ENCODE assay signal across 8 mouse cellular contexts in genomic region chr11:3539111-3539825, GRCm38 (mm10). TPM values are rescaled to one million over a fixed set of nuclear protein-coding genes. Genes with fewer than 3 reads are reported as not detected.
DNase-seq lines count a peak whose midpoint lies in the region; ATAC-seq and TF ChIP-seq lines count a peak whose summit lies in the region.

No protein-coding gene starts in this region.

- H3K9me3 ChIP-seq in ES-Bruce4 (replicated peaks; ENCODE audit: control insufficient read depth, insufficient read depth, low read length, poor library complexity, severe bottlenecking) = no peaks in the 10 kb centered on the region
- no peaks in the 10 kb centered on the region for H3K9me3 ChIP-seq in forebrain, embryonic 14.5 days (replicated peaks; ENCODE audit: control insufficient read depth, low read length)

- 3% methylated on average over 33 of the region's 33 CpGs for WGBS in forebrain, embryonic 14.5 days
- WGBS in lung, adult 2 months = 3% methylated on average over 33 of the region's 33 CpGs

- H3K4me2 ChIP-seq in forebrain, embryonic 14.5 days (ENCODE audit: low read length) = peak overlapping the region; percentile 64

- TF ChIP-seq EP300 in ES-Bruce4 (IDR thresholded peaks at IDR 0.05; ENCODE audit: insufficient read depth, low read depth, low read length) = no peak

- H3K27me3 ChIP-seq in ES-Bruce4 (ENCODE audit: control insufficient read depth, insufficient read depth, low read length, poor library complexity, severe bottlenecking) = no peaks in the 10 kb centered on the region
- no peaks in the 10 kb centered on the region for H3K27me3 ChIP-seq in forebrain, embryonic 14.5 days (replicated peaks; ENCODE audit: control insufficient read depth, insufficient read depth, low read length)

- no peaks in the 10 kb centered on the region for H3K36me3 ChIP-seq in ES-Bruce4 (ENCODE audit: control insufficient read depth, insufficient read depth, low read length, poor library complexity, severe bottlenecking)
- no peaks in the 10 kb centered on the region for H3K36me3 ChIP-seq in forebrain, embryonic 14.5 days (ENCODE audit: control insufficient read depth, insufficient read depth, low read length)

- H3K4me3 ChIP-seq in ES-Bruce4 (ENCODE audit: low read depth, low read length) = peak overlapping the region; percentile 77
- peak overlapping the region; percentile 40 for H3K4me3 ChIP-seq in forebrain, embryonic 14.5 days (ENCODE audit: low read depth, low read length)
- peak overlapping the region; percentile 81 for H3K4me3 ChIP-seq in lung, adult 2 months (replicated peaks; ENCODE audit: extremely low read depth, low read depth, low read length)

- DNase-seq in cerebellum, adult 11 months = peak; percentile 88
- DNase-seq in forebrain, embryonic 14.5 days (ENCODE audit: low spot score) = peak; percentile 98
- DNase-seq in heart, postnatal 25 days (ENCODE audit: low spot score) = peak; percentile 92
- peak; percentile 80 to 95 for DNase-seq in layer of hippocampus, adult 18-20 months (ENCODE audit: low spot score in 2 of 2)
- peak; percentile 87 for DNase-seq in lung, adult 2 months
- peak; percentile 79 to 85 for DNase-seq in thymus, adult 18-20 months

- ATAC-seq in forebrain, embryonic 14.5 days = peak; percentile 94
- peak; percentile 57 for ATAC-seq in neutrophil, adult 5-6 weeks (ENCODE audit: extremely low read depth, insufficient number of reproducible peaks, low FRiP score, poor library complexity, severe bottlenecking)

- H3K4me1 ChIP-seq in ES-Bruce4 (ENCODE audit: control insufficient read depth, insufficient read depth, low read length) = peaks cover 7% of the 10 kb centered on the region
- peaks cover 4% of the 10 kb centered on the region; the same call in 1 of the 2 replicates for H3K4me1 ChIP-seq in forebrain, embryonic 14.5 days (ENCODE audit: control insufficient read depth, insufficient read depth, low read length)
- H3K4me1 ChIP-seq in lung, adult 2 months (ENCODE audit: control insufficient read depth, insufficient read depth, low read length) = peaks cover 6% of the 10 kb centered on the region; the same call in 1 of the 2 replicates

- peak overlapping the region; percentile 71 for H3K9ac ChIP-seq in ES-Bruce4 (ENCODE audit: low read depth, poor library complexity, severe bottlenecking)
- peak overlapping the region; percentile 64 for H3K9ac ChIP-seq in forebrain, embryonic 14.5 days (ENCODE audit: low read length)

- intact Hi-C loops in heart, postnatal 25 days (cut with DNase I) = loop anchor here (5.0 to 10.0 kb wide), 3 partner anchors 96 to 346 kb away; no protein-coding TSS in a partner anchor

- peak; percentile 92 for TF ChIP-seq POLR2A in ES-Bruce4 (IDR thresholded peaks at IDR 0.05; ENCODE audit: insufficient read depth, low read length)
- TF ChIP-seq POLR2A in lung, adult 2 months (IDR thresholded peaks at IDR 0.05; ENCODE audit: borderline replicate concordance, extremely low read depth, low read depth, low read length) = peak; percentile 93

- no peak overlapping the region for H3K27ac ChIP-seq in ES-Bruce4 (ENCODE audit: insufficient read depth, low read length)
- no peak overlapping the region for H3K27ac ChIP-seq in forebrain, embryonic 14.5 days (ENCODE audit: low read depth, low read length)

- TF ChIP-seq CTCF in ES-Bruce4 (IDR thresholded peaks at IDR 0.05; ENCODE audit: low read depth, low read length) = no peak
- TF ChIP-seq CTCF in lung, adult 2 months (IDR thresholded peaks at IDR 0.05; ENCODE audit: insufficient read depth, low read length) = no peak

RNA-seq across cellular contexts. Expression of gene Smtn, which starts 1.1 kb away (rescaled TPM):
- polyA plus RNA-seq in ES-Bruce4 (2011; ENCODE audit: insufficient read depth, insufficient read length, low read depth, missing spikeins) = 79.4 and 80.7 TPM in 2 replicates
- polyA plus RNA-seq in forebrain, embryonic 14.5 days (2014; fragmentation: Nextera tagmentation; extraction: Ambion mirVana) = 11.6 and 16.4 TPM in 2 replicates
- 100 to 1,000 TPM; 170 to 174 TPM for total RNA-seq in heart, postnatal 25 days (2021)
- 1 to 10 TPM; 7.7 to 8.2 TPM for total RNA-seq in layer of hippocampus, adult 18-20 months (2021)
- 43.1 and 51.6 TPM in 2 replicates for polyA plus RNA-seq in lung, adult 2 months (2012; rRNA removed)
- total RNA-seq in neutrophil, adult 5-6 weeks (2017) = 2.2 and 3.1 TPM in 2 replicates

RNA-seq across cellular contexts. Expression of gene Selenom, which starts 24.8 kb away (rescaled TPM):
- polyA plus RNA-seq in ES-Bruce4 (2011; ENCODE audit: insufficient read depth, insufficient read length, low read depth, missing spikeins) = 19.6 and 25.5 TPM in 2 replicates
- polyA plus RNA-seq in forebrain, embryonic 14.5 days (2014; fragmentation: Nextera tagmentation; extraction: Ambion mirVana) = 42.0 and 49.1 TPM in 2 replicates
- total RNA-seq in heart, postnatal 25 days (2021) = 10 to 100 TPM; 40.6 to 44.9 TPM
- 100 to 1,000 TPM; 194 to 199 TPM for total RNA-seq in layer of hippocampus, adult 18-20 months (2021)
- polyA plus RNA-seq in lung, adult 2 months (2012; rRNA removed) = 111 and 138 TPM in 2 replicates
- 0.86 and 2.0 TPM in 2 replicates for total RNA-seq in neutrophil, adult 5-6 weeks (2017)

RNA-seq across cellular contexts. Expression of gene Inpp5j, which starts 34.6 kb away (rescaled TPM):
- 0.22 TPM in 1 of 2 replicates, not detected in the other for polyA plus RNA-seq in ES-Bruce4 (2011; ENCODE audit: insufficient read depth, insufficient read length, low read depth, missing spikeins)
- 1.4 and 2.1 TPM in 2 replicates for polyA plus RNA-seq in forebrain, embryonic 14.5 days (2014; fragmentation: Nextera tagmentation; extraction: Ambion mirVana)
- total RNA-seq in heart, postnatal 25 days (2021) = 10 to 100 TPM; 29.4 to 30.6 TPM
- 10 to 100 TPM; 79.2 to 82.5 TPM for total RNA-seq in layer of hippocampus, adult 18-20 months (2021)
- polyA plus RNA-seq in lung, adult 2 months (2012; rRNA removed) = 2.3 and 2.7 TPM in 2 replicates
- 0.70 and 1.4 TPM in 2 replicates for total RNA-seq in neutrophil, adult 5-6 weeks (2017)

RNA-seq across cellular contexts. Expression of gene Pla2g3, which starts 51.2 kb away (rescaled TPM):
- polyA plus RNA-seq in ES-Bruce4 (2011; ENCODE audit: insufficient read depth, insufficient read length, low read depth, missing spikeins) = 0.28 TPM in 1 of 2 replicates, not detected in the other
- 0.44 and 0.59 TPM in 2 replicates for polyA plus RNA-seq in forebrain, embryonic 14.5 days (2014; fragmentation: Nextera tagmentation; extraction: Ambion mirVana)
- not detected for total RNA-seq in heart, postnatal 25 days (2021)
- 1 to 10 TPM; 2.3 to 2.9 TPM for total RNA-seq in layer of hippocampus, adult 18-20 months (2021)
- polyA plus RNA-seq in lung, adult 2 months (2012; rRNA removed) = 0.50 and 3.1 TPM in 2 replicates
- 0.61 and 0.70 TPM in 2 replicates for total RNA-seq in neutrophil, adult 5-6 weeks (2017)

Comparison
In these comparisons a context has a peak if more than half of its experiments do, and no peak if none do; other contexts are left out.
1. RNA of gene Smtn, which starts 1.1 kb away (total RNA-seq): 170 to 174 TPM in heart, postnatal 25 days; 7.7 to 8.2 TPM in layer of hippocampus, adult 18-20 months and 2.2 to 3.1 TPM in neutrophil, adult 5-6 weeks; every median in the first group is over 10 times any median in the second.
2. RNA of gene Selenom, which starts 24.8 kb away (total RNA-seq): 194 to 199 TPM in layer of hippocampus, adult 18-20 months and 40.6 to 44.9 TPM in heart, postnatal 25 days; 0.86 to 2.0 TPM in neutrophil, adult 5-6 weeks; every median in the first group is over 10 times any median in the second.
3. RNA of gene Inpp5j, which starts 34.6 kb away (total RNA-seq): 79.2 to 82.5 TPM in layer of hippocampus, adult 18-20 months and 29.4 to 30.6 TPM in heart, postnatal 25 days; 0.70 to 1.4 TPM in neutrophil, adult 5-6 weeks; every median in the first group is over 10 times any median in the second.
4. Peak in every context shown above with its lines, with median percentiles within 50 percentile points of each other: H3K4me3 ChIP-seq and DNase-seq.